Mouse (Mus musculus) brain, embryonic 14.5 days (tissue): ENCODE measurements around the gene Mapkapk3.

Experiments
- CTCF ChIP-seq: fragments of 200-500 bp; IDR thresholded peaks from 2 replicates; pipeline ENCODE4 v1.5.1; 2012; ENCODE audit warnings: inconsistent platforms, mild to moderate bottlenecking, moderate library complexity, borderline replicate concordance; ENCODE audit not compliant: insufficient read depth, insufficient read length; ENCODE audit errors: extremely low read depth
- POLR2A ChIP-seq: fragments of 200-500 bp; IDR thresholded peaks from 2 replicates; pipeline ENCODE4 v1.6.1; 2012; ENCODE audit warnings: mild to moderate bottlenecking, inconsistent platforms, borderline replicate concordance; ENCODE audit not compliant: poor library complexity, insufficient read depth, insufficient read length, severe bottlenecking; ENCODE audit errors: extremely low read depth

- no peak for TF ChIP-seq CTCF
- no peak for TF ChIP-seq POLR2A
These were observed 35.2 kb downstream of the Mapkapk3 start for GRCm38 (mm10) chr9:107254476-107254875.
